Mouse (Mus musculus): ENCODE results near the gene Fer1l5.

DNA sequence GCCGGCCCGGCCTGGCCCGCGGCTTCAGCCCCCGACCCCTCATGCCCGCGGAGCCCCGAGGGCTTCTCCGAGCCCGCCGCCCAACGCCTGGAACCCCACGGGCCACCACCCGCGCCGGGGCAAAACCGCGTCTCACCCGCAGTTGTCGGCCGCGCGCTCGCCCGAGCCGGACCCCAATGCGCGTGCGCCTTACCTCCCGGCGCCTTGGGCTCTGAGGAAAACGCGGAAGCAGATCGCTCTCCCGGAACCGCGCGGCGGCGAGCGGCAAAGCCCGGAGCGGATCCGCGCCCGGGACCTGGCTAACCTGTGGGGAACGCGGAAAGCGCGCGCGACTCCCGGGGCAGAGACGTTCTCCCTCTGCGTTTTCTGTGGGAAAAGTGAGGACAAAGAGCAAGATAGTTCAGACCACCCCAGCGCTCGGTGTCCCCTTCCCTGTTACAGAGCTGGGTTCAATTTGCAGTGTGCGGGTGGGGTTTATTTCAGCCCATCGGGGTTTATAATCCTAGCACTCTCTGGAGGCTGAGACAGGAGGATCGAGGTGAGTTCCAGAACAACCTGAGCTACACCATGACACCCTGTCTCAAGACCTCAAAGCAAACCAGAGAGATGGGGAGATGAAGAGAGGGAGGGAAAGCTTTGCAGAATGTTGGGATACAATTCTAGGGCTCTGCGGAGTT, 3.0 kb upstream of the Fer1l5 start, which contains the start of gene Kansl3:
- TF ChIP-seq CTCF (IDR thresholded peaks at IDR 0.05; ENCODE audit: low read depth) (no peak), EP300 (IDR thresholded peaks at IDR 0.05; ENCODE audit: low read depth) (peak; percentile 86; the same call in 1 of the 2 replicates)

Measured in heart, postnatal 0 days (tissue).